Mouse (Mus musculus) splenic B cell, adult 2 months (primary cell): Measurements from ENCODE around the gene B4galnt4.
A peak's percentile ranks its signal among the peaks of the same experiment; 100 is the strongest.
"Not testable (repeated sequence)": the region's sequence is repeated elsewhere in the genome, so short reads cannot be mapped to it uniquely, and the experiment has no call there.

Experiments used
- DNase-seq: peaks from one replicate; pipeline ENCODE4 v3.0.0-alpha.2; 2011; ENCODE audit warnings: low read depth, low spot score
- H3K27me3 ChIP-seq: 2 replicates; pipeline ENCODE4 v1.6.1; 2012; ENCODE audit warnings: mild to moderate bottlenecking, low read length, moderate library complexity, mixed read lengths; ENCODE audit not compliant: control insufficient read depth, poor library complexity, insufficient read depth, severe bottlenecking
- H3K36me3 ChIP-seq: 2 replicates; pipeline ENCODE4 v1.6.1; 2012; ENCODE audit warnings: mild to moderate bottlenecking, low read length, moderate library complexity, mixed read lengths; ENCODE audit not compliant: control insufficient read depth, poor library complexity, insufficient read depth, severe bottlenecking

Gene B4galnt4

DNA sequence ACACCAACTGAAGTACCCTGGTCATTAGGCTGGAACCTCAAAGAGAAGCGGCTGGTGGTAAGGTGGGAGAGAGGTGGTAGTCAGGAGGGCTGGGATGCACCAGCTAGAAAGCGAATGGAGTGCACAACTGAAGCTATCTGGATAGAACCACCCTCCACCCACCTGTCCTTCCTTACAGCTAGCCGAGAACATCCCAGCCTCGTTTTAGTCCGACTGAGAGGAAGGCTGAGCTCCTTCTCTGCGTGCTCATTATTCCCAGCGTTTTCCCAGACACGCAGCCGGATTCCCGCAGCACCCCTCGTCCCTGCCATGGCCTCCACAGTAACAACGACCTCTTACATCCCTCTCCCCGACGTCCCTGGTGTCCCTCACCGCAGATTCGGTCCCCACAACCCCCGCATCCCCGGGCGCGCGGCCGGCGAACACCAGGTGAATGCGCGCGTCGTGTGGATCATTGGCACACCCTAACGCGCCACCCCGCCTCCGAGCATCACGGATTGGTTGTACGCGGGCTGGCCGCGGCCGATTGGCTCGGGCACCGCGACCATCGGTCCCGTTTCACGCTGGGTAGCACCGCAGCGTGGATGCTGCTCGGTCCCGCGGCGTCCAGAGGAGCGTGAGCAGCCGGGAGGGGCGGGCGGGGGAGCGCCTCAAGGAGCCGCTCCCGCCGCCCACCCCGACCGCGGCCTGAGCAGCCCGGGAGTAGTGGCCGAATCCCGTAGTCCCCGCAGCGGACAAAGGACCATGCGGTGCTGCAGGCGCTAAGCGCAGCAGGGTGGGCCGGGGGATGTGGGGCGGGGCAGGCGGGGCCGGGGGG lies at the start of gene B4galnt4:
TSS of gene B4galnt4 (plus strand) at position 679 of the 817 bp plus-strand sequence.
- no peaks in the 10 kb centered on the region for H3K27me3 ChIP-seq
- no peaks in the 10 kb centered on the region for H3K36me3 ChIP-seq
- DNase-seq, result peak; percentile 25

DNA sequence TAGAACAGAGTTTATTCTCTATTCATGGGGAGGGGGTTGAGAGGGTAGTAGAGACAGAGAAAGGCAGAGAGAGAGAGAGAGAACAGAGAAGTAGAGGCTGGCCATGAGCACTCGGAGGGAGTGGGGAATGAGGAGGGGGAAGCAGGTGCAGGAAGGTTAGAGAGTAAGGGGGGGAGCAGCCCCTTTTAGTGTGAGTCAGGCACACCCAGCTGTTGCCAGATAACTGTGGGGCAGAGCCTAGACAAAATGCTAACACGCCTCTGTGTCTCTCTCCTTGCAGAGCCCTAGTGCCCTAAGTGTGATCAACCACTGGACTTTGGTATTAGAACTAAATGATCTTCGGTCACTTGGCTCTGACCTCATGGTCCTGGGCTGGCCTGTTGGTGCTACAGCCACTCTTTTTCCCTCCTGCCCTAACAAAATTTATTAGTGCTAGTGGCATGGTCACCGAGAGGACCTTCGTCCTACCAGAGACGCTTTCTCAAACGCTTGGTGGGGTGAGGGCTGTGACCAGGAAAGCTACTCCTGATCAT lies 49.6 kb upstream of the B4galnt4 start:
- Histone ChIP-seq H3K27me3 (no peaks in the 10 kb centered on the region), H3K36me3 (no peaks in the 10 kb centered on the region)
- no peak for DNase-seq

DNA sequence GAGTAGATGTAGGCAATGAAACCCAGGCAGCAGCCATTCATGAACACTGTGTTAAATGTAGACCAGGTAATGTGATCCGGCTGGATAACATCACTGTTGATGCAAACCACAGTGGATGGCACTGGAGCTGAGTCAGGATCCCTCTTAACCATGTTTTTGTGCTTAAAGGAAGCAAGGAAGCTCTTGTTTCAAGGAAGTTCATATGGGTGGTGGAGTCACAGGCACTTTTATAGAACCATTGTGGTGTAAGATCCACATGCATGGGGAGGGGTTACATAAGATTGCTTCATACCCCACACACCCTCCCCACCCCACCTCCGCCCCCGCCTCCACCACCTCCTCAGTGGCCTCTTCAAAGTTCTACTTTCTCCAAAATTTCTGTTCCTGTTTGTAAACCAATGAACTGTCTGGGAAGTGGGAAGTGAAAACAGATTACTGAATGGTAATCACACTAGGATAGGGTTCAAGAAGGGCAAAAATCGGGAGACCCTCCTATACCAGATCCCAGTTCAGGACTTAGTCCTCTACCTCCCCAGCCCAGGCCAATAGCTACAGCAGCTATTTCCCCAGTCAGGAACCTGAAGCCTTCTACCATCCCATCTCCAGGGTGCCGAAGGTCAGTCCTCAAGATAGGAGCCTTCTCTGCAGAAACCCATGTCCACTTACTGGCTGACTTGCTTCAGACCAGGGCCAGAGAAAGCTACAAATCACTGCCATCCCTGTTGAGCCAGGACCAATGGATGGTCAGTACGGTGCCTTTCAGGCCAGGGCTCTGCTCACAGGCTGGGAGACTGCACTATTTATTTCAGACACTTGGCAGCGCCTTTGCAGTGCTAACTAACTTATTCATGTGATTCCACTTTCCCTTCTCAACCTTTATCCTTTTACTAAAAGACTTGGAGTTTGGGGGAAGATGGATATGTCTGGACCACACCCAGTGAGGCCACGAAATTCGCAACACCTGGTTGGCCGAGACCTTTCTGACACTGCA lies 43.9 kb upstream of the B4galnt4 start:
- no peaks in the 10 kb centered on the region for H3K36me3 ChIP-seq
- no peak for DNase-seq
- H3K27me3 ChIP-seq, result no peaks in the 10 kb centered on the region

DNA sequence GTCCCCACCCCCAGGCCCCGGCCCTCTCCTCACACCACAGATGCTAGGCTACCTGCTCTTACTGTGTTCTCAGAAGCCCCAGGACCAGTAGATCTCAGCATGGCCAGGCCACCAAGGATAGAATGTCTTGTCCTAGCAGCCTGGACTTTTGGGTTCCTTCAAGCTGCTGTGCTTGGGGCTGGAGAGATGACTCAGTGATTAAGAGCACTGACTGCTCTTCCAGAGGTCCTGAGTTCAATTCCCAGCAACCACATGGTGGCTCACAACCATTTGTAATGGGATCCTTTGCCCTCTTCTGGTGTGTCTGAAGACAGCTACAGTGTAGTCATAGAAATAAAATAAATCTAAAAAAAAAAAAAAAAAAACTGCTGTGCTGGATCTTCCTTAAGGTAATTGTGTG lies 43.1 kb upstream of the B4galnt4 start, which contains the start of gene Ifitm6:
TSS of gene Ifitm6 (minus strand) at position 101 of the 400 bp plus-strand sequence.
- DNase-seq, H3K36me3 ChIP-seq, H3K27me3 ChIP-seq: not testable (repeated sequence)

DNA sequence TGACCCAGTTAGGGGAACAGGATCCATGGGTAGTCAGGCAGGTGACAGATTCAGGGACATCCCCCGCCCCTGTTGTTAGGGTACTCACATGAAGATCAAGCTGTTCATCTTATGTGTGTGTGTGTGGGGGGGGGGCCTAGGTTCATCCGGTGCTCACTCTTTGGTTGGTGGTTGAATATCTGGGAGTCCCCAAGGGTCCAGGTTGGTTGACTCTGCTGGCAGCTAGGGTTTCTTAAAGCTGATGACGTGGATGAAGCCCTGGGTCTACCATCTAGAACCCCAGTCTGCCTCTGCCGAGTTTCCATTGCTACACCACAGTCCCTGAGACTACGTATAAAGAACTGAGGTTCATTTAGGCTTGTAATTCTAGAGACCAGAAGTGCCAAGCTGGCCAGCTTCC lies 41.9 kb upstream of the B4galnt4 start:
- H3K36me3 ChIP-seq, result no peaks in the 10 kb centered on the region
- H3K27me3 ChIP-seq, result no peaks in the 10 kb centered on the region
- no peak for DNase-seq

DNA sequence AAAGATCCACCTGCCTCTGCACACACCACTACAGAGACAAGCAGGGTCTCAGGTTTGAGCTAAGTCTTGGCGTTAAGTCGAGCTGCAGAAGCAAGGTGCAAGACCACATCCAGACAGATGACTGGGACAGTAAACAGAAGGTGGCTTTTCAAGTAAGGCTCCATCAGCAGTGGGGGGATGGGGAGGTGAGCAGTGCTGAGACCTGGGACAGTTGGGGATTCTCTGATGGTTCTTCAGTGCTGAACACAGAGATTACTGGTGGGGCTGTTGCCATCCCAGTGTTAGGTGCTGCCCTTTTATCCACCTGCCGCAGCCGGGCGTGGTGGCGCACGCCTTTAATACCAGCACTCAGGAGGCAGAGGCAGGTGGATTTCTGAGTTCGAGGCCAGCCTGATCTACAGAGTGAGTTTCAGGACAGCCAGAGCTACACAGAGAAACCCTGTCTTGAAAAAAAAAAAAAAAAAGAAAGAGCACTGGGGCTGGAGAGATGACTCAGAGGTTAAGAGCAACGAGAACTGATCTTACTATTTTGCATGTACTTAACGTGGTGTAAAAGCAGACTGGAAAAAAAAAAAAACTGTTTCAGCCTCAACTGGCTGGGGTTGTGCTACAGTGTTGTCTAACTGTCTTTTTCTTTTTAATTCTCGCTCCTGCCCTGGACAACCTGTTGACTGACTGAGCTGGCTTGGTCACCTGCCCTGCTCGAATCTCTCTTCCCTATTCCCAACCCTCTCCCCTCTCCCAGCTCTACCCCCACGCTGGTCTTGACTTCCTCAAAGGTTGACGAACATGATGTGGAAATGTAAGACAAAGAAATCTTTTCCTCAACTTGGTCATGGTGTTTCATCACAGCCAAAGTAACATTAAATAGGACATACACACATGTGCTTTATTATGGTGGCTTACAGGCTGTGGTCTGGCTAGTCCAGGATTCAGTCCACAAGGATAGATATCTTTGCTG lies 39.1 kb upstream of the B4galnt4 start:
- H3K27me3 ChIP-seq, result no peaks in the 10 kb centered on the region
- no peak for DNase-seq
- H3K36me3 ChIP-seq, result no peaks in the 10 kb centered on the region

DNA sequence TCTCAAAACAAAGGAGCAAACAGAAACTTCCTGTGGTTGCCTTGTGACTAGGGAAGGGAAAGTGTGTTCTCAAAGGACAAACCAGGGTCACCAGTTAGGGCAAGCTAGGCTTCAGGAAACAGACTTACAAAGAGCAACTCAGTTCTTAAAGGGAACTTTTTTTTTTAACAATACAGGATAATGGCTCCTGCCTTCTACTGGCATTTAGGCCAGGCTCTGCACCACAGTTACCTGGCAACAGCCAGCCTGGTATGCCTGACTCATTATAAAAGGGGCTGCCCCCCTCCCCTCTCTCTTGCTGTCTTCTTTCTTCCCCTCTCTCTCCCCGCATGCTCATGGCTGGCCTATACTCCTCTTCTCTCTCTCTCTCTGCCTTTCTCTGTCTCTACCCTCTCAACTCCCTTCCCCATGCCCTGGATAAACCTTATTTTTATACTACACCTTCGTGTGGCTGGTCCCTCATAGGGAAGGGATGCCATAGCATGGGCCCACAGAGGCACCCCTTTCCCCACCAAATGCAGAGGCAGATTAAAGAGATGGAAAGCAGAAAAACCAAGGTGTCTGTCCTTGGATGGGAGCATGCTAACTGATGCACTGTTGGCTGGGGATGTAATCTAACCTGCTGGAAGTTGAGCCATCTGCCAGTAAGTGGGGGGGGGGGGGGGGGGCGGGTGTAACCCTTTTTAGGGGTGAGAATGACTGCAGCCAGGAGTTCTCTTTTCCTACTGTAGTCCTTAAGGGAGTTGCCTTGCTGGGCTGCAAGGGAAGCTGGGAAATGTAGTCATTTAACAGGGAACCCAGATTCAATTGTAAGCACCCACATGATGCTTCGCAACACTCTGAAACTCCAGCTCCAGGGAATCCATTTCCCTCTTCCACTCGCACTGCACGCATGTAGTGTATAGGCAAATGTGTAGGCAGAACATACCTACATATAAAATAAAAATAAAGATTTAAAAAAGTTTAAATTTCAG lies 35.8 kb upstream of the B4galnt4 start:
- Histone ChIP-seq H3K27me3 (no peaks in the 10 kb centered on the region), H3K36me3 (no peaks in the 10 kb centered on the region)
- DNase-seq, result no peak

DNA sequence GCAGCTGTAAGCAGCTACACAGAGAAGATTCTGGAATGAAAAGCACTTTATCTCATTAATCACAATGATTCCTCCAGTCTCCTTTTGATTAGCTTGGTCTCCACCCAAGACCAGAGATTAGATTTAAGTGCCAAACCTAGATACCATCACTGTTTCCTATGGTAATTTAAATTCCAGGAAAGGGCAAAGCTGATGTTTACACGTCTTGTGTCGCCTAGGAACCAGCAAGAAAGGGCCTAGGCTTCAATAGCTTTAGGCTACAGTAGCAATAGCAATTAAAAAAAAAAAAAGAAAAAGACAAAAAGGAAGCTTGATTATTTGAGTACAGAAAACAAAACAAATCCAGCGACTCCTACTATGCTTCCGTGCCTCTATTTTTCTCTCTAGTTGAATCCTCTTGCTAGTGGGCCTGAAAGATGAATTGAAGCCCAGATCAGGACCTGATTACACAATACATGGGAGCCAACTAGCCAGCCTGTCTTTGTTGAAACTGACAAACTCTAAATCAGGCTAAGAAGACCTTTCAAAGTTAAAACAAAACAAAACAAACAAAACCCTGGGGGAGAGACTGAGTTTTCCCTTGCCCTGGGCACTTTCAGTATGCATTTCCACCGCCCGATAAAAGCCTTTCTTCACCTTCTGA lies 34.7 kb upstream of the B4galnt4 start:
- DNase-seq, result no peak
- Histone ChIP-seq H3K27me3 (no peaks in the 10 kb centered on the region), H3K36me3 (no peaks in the 10 kb centered on the region)

DNA sequence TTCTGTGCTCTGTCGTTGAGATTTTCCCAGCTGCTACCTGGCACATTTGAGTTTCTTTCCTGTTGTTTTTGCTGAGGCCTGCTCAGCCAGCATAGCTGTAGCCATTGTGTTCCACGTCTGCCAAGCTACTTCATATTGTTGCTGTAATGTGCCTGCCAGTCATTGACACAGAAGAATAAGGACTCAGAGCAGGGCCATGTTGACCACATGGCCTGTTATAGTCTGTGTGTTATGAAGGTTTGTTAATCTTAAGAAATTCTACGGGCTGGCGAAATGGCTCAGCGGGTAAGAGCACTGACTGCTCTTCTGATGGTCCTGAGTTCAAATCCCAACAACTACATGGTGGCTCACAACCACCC lies 34.2 kb upstream of the B4galnt4 start:
- no peaks in the 10 kb centered on the region for H3K36me3 ChIP-seq
- DNase-seq, result no peak
- no peaks in the 10 kb centered on the region for H3K27me3 ChIP-seq

DNA sequence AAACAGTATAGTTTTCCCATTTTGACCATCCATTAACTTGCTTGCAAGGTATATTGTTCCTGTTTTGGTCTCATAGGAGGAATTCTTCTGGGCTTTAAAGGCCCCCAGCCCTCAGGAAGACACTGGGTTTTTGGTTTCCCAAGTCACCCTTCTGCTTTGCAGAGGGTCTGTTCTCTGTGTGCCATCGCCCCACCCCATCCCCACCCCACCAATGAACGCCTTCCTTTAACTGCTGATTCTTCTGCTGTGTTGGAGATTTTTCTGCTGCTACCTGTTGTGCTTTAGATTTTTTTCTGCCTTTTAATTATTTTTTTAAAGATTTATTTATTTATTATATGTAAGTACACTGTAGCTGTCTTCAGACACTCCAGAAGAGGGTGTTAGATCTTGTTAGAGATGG lies 32.1 kb upstream of the B4galnt4 start, which contains the start of gene Gm17387:
TSS of gene Gm17387 (plus strand) at position 301 of the 400 bp plus-strand sequence.
- no peaks in the 10 kb centered on the region for H3K36me3 ChIP-seq

DNA sequence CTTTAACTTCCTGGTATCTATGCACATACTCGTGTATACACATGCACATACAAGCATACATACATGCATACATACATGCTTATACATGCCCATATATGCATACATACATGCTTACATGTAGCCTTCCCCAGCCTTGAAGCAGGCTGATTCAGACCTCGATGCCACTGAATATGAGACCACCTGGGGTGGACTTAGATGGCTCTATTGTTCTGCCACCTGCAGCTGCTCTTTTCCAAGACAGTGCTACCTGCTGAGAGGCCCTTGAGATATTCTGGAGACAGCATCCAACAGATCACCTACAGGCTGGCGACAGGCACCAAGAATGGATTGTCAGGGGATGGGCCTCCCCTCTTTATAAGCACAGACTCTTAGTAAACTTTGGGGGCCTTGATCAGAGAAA lies 30.5 kb upstream of the B4galnt4 start:
- Histone ChIP-seq H3K36me3 (no peaks in the 10 kb centered on the region), H3K27me3 (no peaks in the 10 kb centered on the region)
- DNase-seq, result no peak

More for the DNA sequence above, 32.1 kb upstream of the B4galnt4 start, which contains the start of gene Gm17387:
- H3K27me3 ChIP-seq, result no peaks in the 10 kb centered on the region
- no peak for DNase-seq

DNA sequence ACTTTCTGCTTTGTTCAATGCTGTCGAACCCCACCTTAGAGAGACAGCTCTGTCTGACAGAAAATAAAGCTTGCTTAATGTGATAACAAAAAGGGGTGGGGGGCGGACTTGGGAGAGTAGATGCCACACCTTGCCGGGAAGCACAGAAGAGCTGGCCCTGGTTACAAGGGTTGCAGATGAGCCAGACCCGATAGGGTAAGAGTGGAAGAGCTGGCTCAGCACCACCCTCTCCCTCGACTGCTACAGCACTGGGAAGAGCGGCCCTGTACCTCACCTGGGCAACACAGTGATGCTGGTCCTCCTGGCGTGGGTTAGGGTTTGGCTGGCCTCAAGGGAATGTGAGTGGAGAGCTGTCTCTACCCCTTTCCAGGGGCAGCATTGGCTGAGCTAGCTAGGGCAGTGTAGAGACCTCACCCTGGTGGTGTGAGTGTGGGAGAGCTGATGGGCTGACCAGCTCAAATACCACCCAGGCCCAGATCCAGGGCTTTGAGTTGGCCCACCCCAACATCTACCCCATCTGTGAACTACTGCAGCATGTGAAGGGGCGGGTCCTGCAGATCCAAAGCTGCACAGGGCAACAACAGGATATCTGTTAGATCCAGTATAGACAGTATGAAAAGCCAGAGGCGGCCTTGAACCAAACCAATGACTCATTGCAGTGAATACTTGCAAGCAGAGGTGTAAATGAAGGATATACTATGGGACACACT lies 28.3 kb upstream of the B4galnt4 start:
- no peaks in the 10 kb centered on the region for H3K27me3 ChIP-seq
- no peaks in the 10 kb centered on the region for H3K36me3 ChIP-seq
- DNase-seq, result no peak
